Mouse (Mus musculus) stomach, adult 2 months (tissue): ENCODE data around the gene Tmem220. TPM values are rescaled to one million over a fixed set of nuclear protein-coding genes. Genes with fewer than 3 reads are reported as not detected.

Experiments
- polyA plus RNA-seq: library from polyadenylated mRNA; depleted of rRNA; stranded (reverse); fragments of >200 nt; gene quantifications from 2 replicates; pipeline ENCODE4 v1.2.3, GENCODE M21; 2012; rRNA removed

The Tmem220 gene
- polyA plus RNA-seq, result 0.94 and 1.3 TPM in 2 replicates

GRCm38 (mm10) chr11:67024867-67025477, at the start of gene Tmem220:
Gene Tmem220 (plus strand): TSS chr11:67025154.

GRCm38 (mm10) chr11:67052321-67052952, 27.5 kb downstream of the Tmem220 start, which contains the start of the genes Adprm and Sco1:
Gene Adprm (minus strand): TSS chr11:67052594.
Gene Sco1 (plus strand): TSS chr11:67052670.

GRCm38 (mm10) chr11:67078000-67078399, 53.0 kb downstream of the Tmem220 start, which contains the start of gene Myh3:
Gene Myh3 (plus strand): TSS chr11:67078300.

Other genes with a start within 250 kb of the Tmem220 start
- 2.2 and 3.0 TPM in 2 replicates for gene Pirt, start 113.2 kb upstream of the Tmem220 start, polyA plus RNA-seq
- gene Tmem238l, start 68.5 kb upstream of the Tmem220 start, polyA plus RNA-seq, result 31.0 and 42.4 TPM in 2 replicates
- 1.6 and 2.5 TPM in 2 replicates for gene Adprm, start 27.4 kb downstream of the Tmem220 start, polyA plus RNA-seq
- gene Sco1, start 27.5 kb downstream of the Tmem220 start, polyA plus RNA-seq, result 4.2 and 4.3 TPM in 2 replicates
- gene Myh3, start 53.1 kb downstream of the Tmem220 start, polyA plus RNA-seq, result 0.02 and 0.05 TPM in 2 replicates
- gene Myh2, start 145.9 kb downstream of the Tmem220 start, polyA plus RNA-seq, result 0.68 and 0.74 TPM in 2 replicates
- gene Myh1, start 174.9 kb downstream of the Tmem220 start, polyA plus RNA-seq, result 2.5 and 7.2 TPM in 2 replicates
- 0.11 TPM in 1 of 2 replicates, not detected in the other for gene Myh4, start 212.9 kb downstream of the Tmem220 start, polyA plus RNA-seq